Mouse (Mus musculus) forebrain, embryonic 14.5 days (tissue): ENCODE data around the gene Gart. TPM values are rescaled to one million over a fixed set of nuclear protein-coding genes. Genes with fewer than 3 reads are reported as not detected.

Experiments
- ATAC-seq: fragments of 200-750 bp; cut with Nextera tagmentation; 2 replicates; pipeline ENCODE4 v1.8.0; 2017; ENCODE audit warnings: mild to moderate bottlenecking, moderate library complexity
- DNase-seq: peaks from one replicate; pipeline ENCODE4 v3.0.0-alpha.2; 2015; ENCODE audit warnings: low spot score
- H3K27ac ChIP-seq: fragments of 300-500 bp; sonication (generic); 2 replicates; pipeline ENCODE4 v1.5.1; 2014; ENCODE audit warnings: low read depth, mild to moderate bottlenecking, control low read depth, low read length, moderate library complexity
- H3K27me3 ChIP-seq: fragments of 300-500 bp; sonication (generic); replicated peaks from 2 replicates; pipeline ENCODE4 v1.6.1; 2014; ENCODE audit warnings: low read length, control low read depth, mixed read lengths; ENCODE audit not compliant: control insufficient read depth, insufficient read depth
- H3K36me3 ChIP-seq: fragments of 300-500 bp; sonication (generic); 2 replicates; pipeline ENCODE4 v1.6.1; 2014; ENCODE audit warnings: low read length, control low read depth; ENCODE audit not compliant: control insufficient read depth, insufficient read depth
- H3K4me1 ChIP-seq: fragments of 300-500 bp; sonication (generic); 2 replicates; pipeline ENCODE4 v1.6.1; 2014; ENCODE audit warnings: antibody characterized with exemption, low read length, control low read depth; ENCODE audit not compliant: control insufficient read depth, insufficient read depth
- H3K4me2 ChIP-seq: fragments of 300-500 bp; sonication (generic); 2 replicates; pipeline ENCODE4 v1.6.1; 2014; ENCODE audit warnings: mild to moderate bottlenecking, control low read depth, low read length
- H3K4me3 ChIP-seq: fragments of 300-500 bp; sonication (generic); 2 replicates; pipeline ENCODE4 v1.5.1; 2014; ENCODE audit warnings: low read depth, low read length, control low read depth
- H3K9ac ChIP-seq: fragments of 300-500 bp; sonication (generic); 2 replicates; pipeline ENCODE4 v1.6.1; 2014; ENCODE audit warnings: mild to moderate bottlenecking, low read length, control low read depth, moderate library complexity
- H3K9me3 ChIP-seq: fragments of 300-500 bp; sonication (generic); replicated peaks from 2 replicates; pipeline ENCODE4 v1.6.1; 2016; ENCODE audit warnings: low read length, control low read depth, mixed read lengths; ENCODE audit not compliant: control insufficient read depth
- WGBS: fragments of 180-500 bp; shearing (Covaris S2); extraction: QIAGEN DNeasy Blood & Tissue Kit; methylation state at CpG from one replicate; pipeline ENCODE4 v1.1.7; 2014; 5-methylcytosine and 5-hydroxymethylcytosine counted together
- polyA plus RNA-seq: library from polyadenylated mRNA; unstranded; fragments of >200 nt; fragmentation: Nextera tagmentation; extraction: Ambion mirVana; gene quantifications from 2 replicates; pipeline ENCODE4 v1.2.1, GENCODE M21; 2014

The Gart gene
- polyA plus RNA-seq, 1 experiment from 2014 or later = 64.9 TPM

DNA sequence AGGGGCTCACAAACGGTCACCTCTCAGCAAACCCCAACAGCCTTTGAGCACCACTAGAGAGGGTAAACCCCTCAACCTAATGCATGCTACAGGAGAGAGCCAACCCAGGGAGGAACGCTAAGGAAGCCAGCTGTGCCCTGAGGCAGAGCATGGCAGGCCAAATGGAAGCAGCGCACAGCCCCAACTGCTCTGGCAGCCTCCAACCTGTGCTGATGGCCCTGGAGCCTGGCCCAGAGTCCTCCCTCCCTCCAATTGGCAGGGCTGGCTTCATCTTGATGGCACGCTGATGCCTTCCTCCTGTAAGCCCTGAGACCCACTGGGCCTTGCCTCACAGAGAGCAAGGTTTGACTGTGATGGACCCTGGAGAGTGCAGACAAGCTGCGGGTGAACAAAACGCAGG lies 51.7 kb downstream of the Gart start:
- Histone ChIP-seq H3K4me2 (no peak overlapping the region), H3K9me3 (no peaks in the 10 kb centered on the region), H3K4me3 (no peak overlapping the region), H3K36me3 (no peaks in the 10 kb centered on the region), H3K27ac (no peak overlapping the region), H3K9ac (peak overlapping the region; percentile 35), H3K27me3 (no peaks in the 10 kb centered on the region), H3K4me1 (peaks cover 8% of the 10 kb centered on the region; the same call in 1 of the 2 replicates)
- peak; percentile 61 for DNase-seq
- 64% methylated on average over 6 of the region's 6 CpGs for WGBS
- peak; percentile 8; the same call in 1 of the 2 replicates for ATAC-seq

DNA sequence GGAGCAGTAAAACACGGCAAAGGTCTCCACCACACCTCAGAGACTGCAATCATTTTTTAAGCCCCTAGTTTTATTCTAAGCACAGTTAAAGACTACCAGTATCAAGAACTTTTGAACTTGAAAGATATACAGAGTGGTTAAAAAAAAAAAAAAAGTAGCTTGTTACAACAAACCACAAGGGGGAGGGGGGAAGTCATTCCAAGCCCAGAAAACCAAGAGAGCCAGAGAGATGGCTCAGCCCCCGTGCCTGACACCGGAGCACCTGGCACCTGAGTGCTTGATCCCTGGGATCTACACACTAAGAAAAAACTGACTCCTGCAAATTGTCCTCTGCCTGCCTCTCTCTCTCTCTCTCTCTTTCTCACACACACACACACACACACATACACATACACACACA lies 53.5 kb downstream of the Gart start:
- Histone ChIP-seq H3K9me3 (no peaks in the 10 kb centered on the region), H3K4me2 (no peak overlapping the region), H3K4me3 (no peak overlapping the region), H3K36me3 (no peaks in the 10 kb centered on the region), H3K9ac (no peak overlapping the region), H3K27me3 (no peaks in the 10 kb centered on the region), H3K27ac (no peak overlapping the region), H3K4me1 (peaks cover 8% of the 10 kb centered on the region; the same call in 1 of the 2 replicates)
- 89% methylated on average over 3 of the region's 3 CpGs for WGBS
- no peak for DNase-seq
- no peak for ATAC-seq

DNA sequence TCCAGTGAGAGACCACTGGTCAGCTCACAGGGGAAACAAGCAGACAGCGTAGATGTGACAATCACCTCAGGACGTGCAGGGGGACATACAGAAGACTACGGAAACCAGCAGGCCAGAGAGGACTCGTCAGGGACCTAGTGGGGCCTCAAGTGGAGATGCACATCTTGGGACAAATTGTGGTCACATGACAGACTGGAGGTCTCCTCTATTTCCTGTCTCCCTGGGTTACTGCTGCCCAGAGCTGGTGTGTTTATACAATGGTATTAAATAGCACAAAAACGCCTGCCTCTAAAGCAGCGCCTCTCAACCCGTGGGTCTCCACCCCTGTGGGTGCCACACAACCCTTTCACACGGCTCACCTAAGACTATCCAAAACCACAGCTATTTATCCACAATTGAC lies 54.6 kb downstream of the Gart start:
- H3K36me3 ChIP-seq = no peaks in the 10 kb centered on the region
- no peak for ATAC-seq

DNA sequence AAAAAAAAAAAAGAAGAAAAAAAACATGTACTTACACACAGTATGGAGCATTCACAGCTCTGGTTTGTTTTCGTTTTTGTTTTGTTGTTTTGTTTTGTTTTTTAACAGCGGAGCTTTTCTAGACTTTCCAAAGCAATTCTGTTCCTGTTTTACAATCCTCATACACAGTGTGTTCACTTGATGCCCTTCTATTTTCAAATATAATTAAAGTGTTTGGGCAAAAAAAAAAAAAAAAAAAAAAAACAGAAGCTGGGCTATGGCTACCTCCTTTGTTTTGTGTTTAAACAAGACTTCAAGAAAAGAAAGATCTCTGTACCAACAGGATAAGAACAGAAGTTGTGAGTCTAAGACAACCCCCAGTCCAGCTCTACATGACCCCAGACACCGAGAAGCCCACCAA lies 58.0 kb downstream of the Gart start:
- H3K27ac ChIP-seq = no peak overlapping the region
- DNase-seq = no peak
- peaks cover 18% of the 10 kb centered on the region for H3K36me3 ChIP-seq
- H3K4me1 ChIP-seq = no peaks in the 10 kb centered on the region
- H3K27me3 ChIP-seq = no peaks in the 10 kb centered on the region
- H3K4me2 ChIP-seq = no peak overlapping the region
- no peak overlapping the region for H3K4me3 ChIP-seq
- ATAC-seq = no peak
- H3K9ac ChIP-seq = no peak overlapping the region
- H3K9me3 ChIP-seq = no peaks in the 10 kb centered on the region
- 85% methylated on average over 3 of the region's 3 CpGs for WGBS

More for the DNA sequence above, 54.6 kb downstream of the Gart start:
- Histone ChIP-seq H3K27ac (no peak overlapping the region), H3K9me3 (no peaks in the 10 kb centered on the region), H3K27me3 (no peaks in the 10 kb centered on the region), H3K4me1 (peaks cover 8% of the 10 kb centered on the region; the same call in 1 of the 2 replicates), H3K4me2 (no peak overlapping the region), H3K4me3 (no peak overlapping the region), H3K9ac (no peak overlapping the region)
- 72% methylated on average over 8 of the region's 8 CpGs for WGBS
- no peak for DNase-seq

DNA sequence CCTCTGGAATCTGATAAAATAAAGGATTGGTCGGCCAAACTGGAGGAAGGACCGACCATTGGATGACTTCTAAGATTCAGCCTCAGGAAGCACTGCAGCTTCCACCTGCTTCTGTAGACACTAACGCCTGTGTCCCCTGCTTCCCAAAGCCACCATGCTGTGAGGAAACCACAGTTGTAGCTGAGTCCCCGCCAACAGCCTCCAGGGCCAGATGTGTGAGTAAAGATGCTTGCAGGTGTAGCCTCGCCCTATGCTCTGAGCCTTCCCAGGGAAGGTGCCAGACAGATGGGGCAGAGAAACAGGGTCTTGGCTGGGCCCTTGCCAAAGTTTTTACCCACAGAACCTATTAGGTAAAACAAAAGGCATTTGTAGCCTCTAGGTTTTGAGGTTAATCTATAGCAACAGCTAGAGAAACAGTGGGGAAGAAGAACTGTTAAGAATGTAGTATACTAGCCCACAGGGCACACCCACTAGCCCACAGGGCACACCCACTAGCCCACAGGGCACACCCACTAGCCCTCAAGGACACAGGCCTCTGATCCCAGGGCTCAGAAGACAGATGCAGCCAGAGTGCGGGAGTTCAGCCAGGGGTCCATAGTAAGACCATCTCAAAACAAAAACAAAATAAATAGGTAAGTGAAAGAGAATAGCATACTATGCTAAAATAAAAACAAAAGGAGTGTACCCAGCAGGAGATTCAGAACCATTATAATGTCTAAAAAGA lies 58.9 kb downstream of the Gart start:
- Histone ChIP-seq H3K4me3 (no peak overlapping the region), H3K27ac (no peak overlapping the region), H3K9ac (no peak overlapping the region), H3K36me3 (peaks cover 18% of the 10 kb centered on the region), H3K4me2 (no peak overlapping the region), H3K4me1 (no peaks in the 10 kb centered on the region), H3K9me3 (no peaks in the 10 kb centered on the region), H3K27me3 (no peaks in the 10 kb centered on the region)
- ATAC-seq (no peak), DNase-seq (no peak)
- WGBS = 52% methylated on average over 6 of the region's 6 CpGs

DNA sequence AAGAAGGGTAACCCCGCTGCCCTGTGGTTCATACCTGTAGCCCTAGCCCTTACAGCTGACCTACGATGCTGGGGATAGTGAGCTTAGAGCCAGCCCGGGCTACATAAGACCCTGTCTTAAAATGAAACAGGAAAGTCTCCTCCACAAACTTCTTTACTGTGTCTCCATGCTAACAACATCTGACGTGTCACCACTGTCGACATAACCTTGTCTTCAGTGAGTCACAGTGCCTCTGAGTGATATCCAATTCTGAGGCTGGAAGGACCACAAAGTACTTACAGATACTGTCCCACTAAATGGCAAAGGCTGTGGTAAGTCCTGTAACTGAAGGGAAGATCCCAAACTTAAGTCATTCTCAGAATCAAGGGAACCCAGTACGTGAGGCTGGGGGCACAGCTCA lies 60.5 kb downstream of the Gart start:
- DNase-seq (no peak), ATAC-seq (no peak)
- Histone ChIP-seq H3K36me3 (peaks cover 22% of the 10 kb centered on the region), H3K27me3 (no peaks in the 10 kb centered on the region), H3K4me3 (no peak overlapping the region), H3K9me3 (no peaks in the 10 kb centered on the region), H3K27ac (no peak overlapping the region), H3K9ac (no peak overlapping the region), H3K4me2 (no peak overlapping the region), H3K4me1 (no peaks in the 10 kb centered on the region)
- WGBS = 91% methylated on average over 6 of the region's 6 CpGs

DNA sequence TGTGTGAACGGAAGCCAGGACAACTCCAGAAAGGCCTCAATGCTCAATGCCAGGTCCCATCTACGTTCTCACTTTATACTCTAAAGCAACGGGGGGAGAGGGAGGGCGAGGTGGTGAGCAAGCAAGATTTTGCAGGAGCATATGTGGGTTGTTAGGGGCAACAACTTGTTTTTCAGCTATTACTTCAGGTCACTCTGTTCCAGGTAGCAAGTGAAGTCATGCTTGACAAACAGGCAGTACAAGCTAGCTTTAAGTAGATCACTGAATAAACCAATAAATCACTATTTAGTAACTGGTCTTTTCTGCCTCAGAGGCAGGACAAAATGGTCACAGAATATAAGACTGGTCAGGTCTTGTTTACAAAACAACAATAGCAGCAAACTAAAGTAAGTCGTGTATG lies 61.1 kb downstream of the Gart start:
- H3K4me1 ChIP-seq = no peaks in the 10 kb centered on the region
- no peak overlapping the region for H3K27ac ChIP-seq
- H3K9me3 ChIP-seq = no peaks in the 10 kb centered on the region
- H3K4me2 ChIP-seq = no peak overlapping the region
- DNase-seq (no peak), ATAC-seq (no peak)
- H3K9ac ChIP-seq = no peak overlapping the region
- 94% methylated on average over 5 of the region's 5 CpGs for WGBS
- peaks cover 25% of the 10 kb centered on the region for H3K36me3 ChIP-seq
- H3K27me3 ChIP-seq = no peaks in the 10 kb centered on the region
- H3K4me3 ChIP-seq = no peak overlapping the region

DNA sequence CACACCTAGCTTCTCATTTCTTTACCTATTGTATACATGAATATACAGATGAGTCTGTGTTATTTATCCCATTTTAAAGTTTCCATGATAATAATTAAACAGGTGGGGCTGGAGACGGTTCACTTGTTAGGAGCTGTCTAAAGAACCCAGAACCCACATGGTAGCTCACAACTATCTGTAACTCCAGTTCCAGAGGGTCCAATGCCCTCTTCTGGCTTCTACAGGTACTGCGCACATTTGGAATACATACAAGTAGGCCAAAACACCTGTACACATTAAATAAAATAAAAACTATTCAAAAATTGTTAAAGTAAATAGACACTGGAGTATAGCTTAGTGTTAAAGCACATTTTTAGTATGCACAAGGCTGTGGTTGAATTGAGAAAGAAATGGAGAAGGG lies 64.4 kb downstream of the Gart start:
- peaks cover 28% of the 10 kb centered on the region for H3K36me3 ChIP-seq
- H3K27me3 ChIP-seq = no peaks in the 10 kb centered on the region
- H3K9me3 ChIP-seq = no peaks in the 10 kb centered on the region
- no peak overlapping the region for H3K27ac ChIP-seq
- H3K9ac ChIP-seq = no peak overlapping the region
- H3K4me2 ChIP-seq = no peak overlapping the region
- 71% methylated on average over 2 of the region's 2 CpGs for WGBS
- H3K4me1 ChIP-seq = no peaks in the 10 kb centered on the region
- ATAC-seq = no peak
- H3K4me3 ChIP-seq = no peak overlapping the region
- peak; percentile 60 for DNase-seq

DNA sequence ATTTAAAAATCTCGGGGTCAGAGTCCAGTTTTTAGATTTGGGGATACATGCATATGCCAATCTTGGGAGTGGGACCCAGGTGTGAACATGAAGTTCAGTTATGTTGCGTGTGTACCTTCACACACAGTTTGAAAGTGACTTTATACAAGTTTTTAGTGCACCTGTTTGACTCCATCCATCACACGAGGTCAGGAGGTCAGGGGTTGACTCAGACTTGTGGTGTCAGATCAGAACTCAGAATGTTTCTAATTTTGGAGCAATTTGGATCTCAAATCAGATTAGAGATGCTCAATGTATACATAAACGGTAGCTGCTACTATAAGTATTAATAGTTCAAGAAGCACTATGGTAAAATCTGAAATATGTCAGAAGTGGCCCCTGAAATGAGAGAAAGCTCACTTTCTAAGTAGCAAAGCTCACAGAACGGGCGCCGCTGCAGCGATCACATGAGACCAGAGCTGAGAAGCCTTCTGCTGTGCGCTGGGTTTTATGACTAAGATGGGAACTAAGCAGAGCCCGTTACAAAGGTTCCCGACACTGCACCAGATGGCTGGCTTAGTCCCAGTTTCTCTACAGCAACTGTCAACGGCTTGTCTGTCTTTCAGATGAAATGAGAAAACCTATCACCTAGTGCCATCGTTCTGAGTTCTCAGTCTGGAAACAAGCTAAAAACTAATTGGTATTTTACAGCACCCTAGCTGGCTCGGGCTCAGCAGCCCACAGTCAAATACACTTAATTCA lies 67.6 kb downstream of the Gart start:
- Histone ChIP-seq H3K9ac (no peak overlapping the region), H3K27me3 (no peaks in the 10 kb centered on the region), H3K27ac (peak overlapping the region; percentile 56; the same call in 1 of the 2 replicates), H3K4me3 (no peak overlapping the region), H3K4me1 (no peaks in the 10 kb centered on the region), H3K4me2 (no peak overlapping the region), H3K36me3 (peaks cover 27% of the 10 kb centered on the region), H3K9me3 (no peaks in the 10 kb centered on the region)
- DNase-seq = peak; percentile 93
- peak; percentile 95 for ATAC-seq
- WGBS = 70% methylated on average over 14 of the region's 14 CpGs
